Mouse (Mus musculus) limb, embryonic 11.5 days (tissue): ENCODE results near the gene Arid5a. TPM values are rescaled to one million over a fixed set of nuclear protein-coding genes. Genes with fewer than 3 reads are reported as not detected.

Experiments
- ATAC-seq: fragments of 200-750 bp; cut with Nextera tagmentation; 2 replicates; pipeline ENCODE4 v1.8.0; 2017; ENCODE audit warnings: low read depth; ENCODE audit not compliant: insufficient number of reproducible peaks, low FRiP score, low TSS enrichment
- DNase-seq: peaks from one replicate; pipeline ENCODE4 v3.0.0-alpha.2; 2015; ENCODE audit warnings: low spot score
- H3K27ac ChIP-seq: fragments of 300-500 bp; sonication (generic); replicated peaks from 2 replicates; pipeline ENCODE4 v1.5.1; 2014; ENCODE audit warnings: low read depth, mild to moderate bottlenecking, low read length
- H3K27me3 ChIP-seq: fragments of 300-500 bp; sonication (generic); 2 replicates; pipeline ENCODE4 v1.6.1; 2014; ENCODE audit warnings: mild to moderate bottlenecking, low read length, mixed read lengths; ENCODE audit not compliant: control insufficient read depth, insufficient read depth
- H3K36me3 ChIP-seq: fragments of 300-500 bp; sonication (generic); 2 replicates; pipeline ENCODE4 v1.6.1; 2014; ENCODE audit warnings: mild to moderate bottlenecking, low read length, moderate library complexity, mixed read lengths; ENCODE audit not compliant: control insufficient read depth, insufficient read depth
- H3K4me1 ChIP-seq: fragments of 300-500 bp; sonication (generic); 2 replicates; pipeline ENCODE4 v1.6.1; 2014; ENCODE audit warnings: low read length, mixed read lengths; ENCODE audit not compliant: control insufficient read depth, insufficient read depth
- H3K4me2 ChIP-seq: fragments of 300-500 bp; sonication (generic); 2 replicates; pipeline ENCODE4 v1.6.1; 2014; ENCODE audit warnings: low read depth, mild to moderate bottlenecking, moderate library complexity; ENCODE audit not compliant: severe bottlenecking
- H3K4me3 ChIP-seq: fragments of 300-500 bp; sonication (generic); 2 replicates; pipeline ENCODE4 v1.5.1; 2014; ENCODE audit warnings: low read depth, low read length
- H3K9ac ChIP-seq: fragments of 300-500 bp; sonication (generic); 2 replicates; pipeline ENCODE4 v1.6.1; 2014; ENCODE audit warnings: mild to moderate bottlenecking, low read length
- H3K9me3 ChIP-seq: fragments of 300-500 bp; sonication (generic); 2 replicates; pipeline ENCODE4 v1.6.1; 2016; ENCODE audit warnings: low read length; ENCODE audit not compliant: control insufficient read depth
- WGBS: fragments of 180-500 bp; shearing (Covaris S2); extraction: QIAGEN DNeasy Blood & Tissue Kit; methylation state at CpG from one replicate; pipeline ENCODE4 v1.1.7; 2014; 5-methylcytosine and 5-hydroxymethylcytosine counted together
- polyA plus RNA-seq: library from polyadenylated mRNA; unstranded; fragments of >200 nt; fragmentation: Nextera tagmentation; extraction: Ambion mirVana; gene quantifications from 2 replicates; pipeline ENCODE4 v1.2.1, GENCODE M21; 2014

Arid5a gene
- polyA plus RNA-seq, 1 experiment from 2014 or later: 2.8 TPM

DNA sequence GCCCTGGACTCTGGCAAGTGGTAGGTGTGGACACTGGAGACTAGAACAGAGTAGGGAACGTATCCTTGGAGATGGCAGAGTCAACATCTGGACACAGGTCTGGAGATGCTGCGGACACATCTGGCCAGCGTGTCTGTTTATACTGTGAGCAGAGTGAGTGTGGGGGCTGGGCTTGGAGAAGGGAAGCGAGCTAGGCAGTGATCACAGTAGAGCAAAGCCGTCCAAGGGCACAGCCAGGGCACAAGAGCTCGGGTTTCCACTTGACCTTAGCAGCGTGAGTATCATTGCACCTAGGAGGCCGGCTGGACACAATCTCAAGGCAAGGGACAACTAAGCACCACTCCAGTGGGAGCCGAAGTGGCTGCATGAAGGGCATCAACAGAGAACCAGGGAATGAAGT lies 15.5 kb downstream of the Arid5a start:
- H3K4me2 ChIP-seq: no peak overlapping the region
- ATAC-seq: no peak
- H3K9ac ChIP-seq: no peak overlapping the region
- H3K27me3 ChIP-seq: no peaks in the 10 kb centered on the region
- no peaks in the 10 kb centered on the region for H3K9me3 ChIP-seq
- no peaks in the 10 kb centered on the region for H3K36me3 ChIP-seq
- WGBS: 44% methylated on average over 9 of the region's 9 CpGs
- no peaks in the 10 kb centered on the region for H3K4me1 ChIP-seq
- DNase-seq: no peak
- no peak overlapping the region for H3K27ac ChIP-seq
- H3K4me3 ChIP-seq: no peak overlapping the region

DNA sequence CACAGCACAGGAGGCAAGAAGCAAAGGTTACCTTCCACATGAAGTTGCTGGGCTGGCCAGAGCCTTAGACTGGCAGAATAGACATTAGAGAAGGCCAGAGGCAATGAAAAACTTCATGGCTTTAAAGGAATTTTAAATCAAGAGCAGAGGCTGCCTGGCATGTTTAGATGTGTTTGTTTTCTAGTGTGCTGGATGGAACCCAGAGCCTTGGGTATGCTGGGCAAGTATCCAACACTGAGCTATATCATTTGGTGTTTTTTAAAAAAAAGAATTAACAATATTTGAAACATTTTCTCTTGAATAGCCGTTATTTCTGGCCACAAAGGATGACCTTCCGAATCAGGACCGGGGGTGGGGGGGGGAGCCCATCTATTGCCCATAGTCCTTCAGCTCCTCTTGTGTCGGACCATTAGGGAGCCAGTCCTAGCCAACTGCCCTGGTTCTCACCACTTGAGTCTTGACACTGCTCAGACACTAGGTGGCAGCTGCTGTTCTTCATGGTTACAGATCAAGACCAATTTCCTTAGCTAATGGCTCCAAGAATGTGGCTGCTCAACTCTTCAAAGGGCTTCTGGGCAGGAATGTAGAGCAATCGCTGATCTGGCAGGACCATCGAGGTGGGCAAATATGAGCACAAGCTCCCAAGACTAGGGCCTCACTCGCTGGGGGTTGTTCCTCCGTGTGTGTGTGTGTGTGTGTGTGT lies 16.4 kb downstream of the Arid5a start:
- no peaks in the 10 kb centered on the region for H3K27me3 ChIP-seq
- DNase-seq (peak; percentile 50), ATAC-seq (no peak)
- H3K9me3 ChIP-seq: no peaks in the 10 kb centered on the region
- no peak overlapping the region for H3K9ac ChIP-seq
- no peaks in the 10 kb centered on the region for H3K4me1 ChIP-seq
- no peaks in the 10 kb centered on the region for H3K36me3 ChIP-seq
- no peak overlapping the region for H3K27ac ChIP-seq
- WGBS: 47% methylated on average over 8 of the region's 8 CpGs
- no peak overlapping the region for H3K4me2 ChIP-seq
- no peak overlapping the region for H3K4me3 ChIP-seq

DNA sequence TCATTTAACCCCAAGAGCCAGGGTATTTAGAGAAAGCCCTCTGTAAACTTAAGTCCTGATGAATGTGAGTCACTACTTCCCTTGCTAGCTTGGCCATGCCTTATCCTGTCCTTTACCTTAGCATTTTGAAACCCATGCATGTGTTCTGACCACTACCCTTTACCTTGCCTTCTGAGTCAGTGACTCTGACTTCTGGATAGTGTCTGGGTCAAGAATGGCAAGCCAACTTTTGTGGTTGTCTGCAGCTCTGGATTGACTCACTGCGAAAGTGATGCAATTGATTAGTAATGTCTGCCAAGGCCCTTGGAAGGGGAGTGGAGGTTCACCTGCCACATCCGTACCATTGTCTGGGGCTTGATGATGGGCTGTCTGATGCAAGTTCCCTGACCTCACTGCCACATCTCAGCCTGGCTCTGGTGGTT lies 18.4 kb downstream of the Arid5a start:
- WGBS: 92% methylated on average over 2 of the region's 2 CpGs
- H3K4me2 ChIP-seq: no peak overlapping the region
- no peak overlapping the region for H3K27ac ChIP-seq
- H3K36me3 ChIP-seq: peaks cover 3% of the 10 kb centered on the region; the same call in 1 of the 2 replicates
- H3K9ac ChIP-seq: no peak overlapping the region
- H3K9me3 ChIP-seq: no peaks in the 10 kb centered on the region
- no peak for DNase-seq
- H3K27me3 ChIP-seq: no peaks in the 10 kb centered on the region
- no peak for ATAC-seq
- H3K4me1 ChIP-seq: no peaks in the 10 kb centered on the region
- no peak overlapping the region for H3K4me3 ChIP-seq

DNA sequence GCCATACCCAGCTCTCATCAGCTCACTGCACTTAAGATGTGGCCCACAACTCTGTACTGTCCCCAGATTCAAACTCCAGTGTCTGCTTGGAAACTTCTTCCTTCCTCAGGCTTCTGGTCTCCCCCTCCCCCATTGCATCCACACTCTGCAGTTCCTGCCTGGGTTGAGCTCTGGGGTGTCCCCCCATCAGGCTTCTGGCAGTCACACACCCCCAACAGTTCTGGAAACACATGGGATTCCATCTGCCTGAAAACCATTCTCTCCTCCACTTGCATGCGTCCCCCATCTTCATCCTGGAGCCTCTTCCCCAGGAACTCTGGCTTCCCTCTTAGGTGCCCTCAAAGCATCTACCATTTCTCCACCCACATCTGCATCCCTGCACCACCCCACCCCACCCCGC lies 19.3 kb downstream of the Arid5a start:
- WGBS: 95% methylated on average over 2 of the region's 2 CpGs
- Histone ChIP-seq H3K27ac (no peak overlapping the region), H3K9me3 (no peaks in the 10 kb centered on the region), H3K27me3 (no peaks in the 10 kb centered on the region), H3K4me2 (no peak overlapping the region), H3K4me3 (no peak overlapping the region), H3K4me1 (no peaks in the 10 kb centered on the region), H3K36me3 (peaks cover 3% of the 10 kb centered on the region; the same call in 1 of the 2 replicates), H3K9ac (no peak overlapping the region)
- no peak for DNase-seq
- ATAC-seq: no peak

DNA sequence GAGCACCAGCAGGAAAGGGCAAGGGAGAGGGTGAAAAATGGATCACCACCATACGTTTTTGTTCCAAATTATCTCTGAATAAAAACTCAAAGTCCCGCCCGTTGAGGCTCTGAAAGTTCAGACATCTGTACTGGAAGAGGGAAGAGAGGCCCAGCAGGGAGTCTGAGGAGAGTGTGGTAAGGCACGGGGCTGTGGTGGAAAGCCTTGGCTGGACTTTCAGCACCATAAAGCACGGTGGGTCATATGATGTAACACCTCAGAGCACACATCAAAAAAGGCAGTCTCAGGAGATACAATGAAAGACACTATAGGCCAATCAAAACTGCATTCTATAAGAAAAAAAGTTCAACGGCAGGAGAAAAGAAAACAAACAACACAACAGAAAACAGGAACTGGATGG lies 24.2 kb downstream of the Arid5a start:
- no peaks in the 10 kb centered on the region for H3K9me3 ChIP-seq
- 76% methylated on average over 6 of the region's 6 CpGs for WGBS
- peaks cover 8% of the 10 kb centered on the region; the same call in 1 of the 2 replicates for H3K36me3 ChIP-seq
- no peaks in the 10 kb centered on the region for H3K27me3 ChIP-seq
- no peaks in the 10 kb centered on the region for H3K4me1 ChIP-seq
- no peak overlapping the region for H3K9ac ChIP-seq
- no peak overlapping the region for H3K4me2 ChIP-seq
- DNase-seq: no peak
- no peak for ATAC-seq
- no peak overlapping the region for H3K4me3 ChIP-seq
- H3K27ac ChIP-seq: no peak overlapping the region

DNA sequence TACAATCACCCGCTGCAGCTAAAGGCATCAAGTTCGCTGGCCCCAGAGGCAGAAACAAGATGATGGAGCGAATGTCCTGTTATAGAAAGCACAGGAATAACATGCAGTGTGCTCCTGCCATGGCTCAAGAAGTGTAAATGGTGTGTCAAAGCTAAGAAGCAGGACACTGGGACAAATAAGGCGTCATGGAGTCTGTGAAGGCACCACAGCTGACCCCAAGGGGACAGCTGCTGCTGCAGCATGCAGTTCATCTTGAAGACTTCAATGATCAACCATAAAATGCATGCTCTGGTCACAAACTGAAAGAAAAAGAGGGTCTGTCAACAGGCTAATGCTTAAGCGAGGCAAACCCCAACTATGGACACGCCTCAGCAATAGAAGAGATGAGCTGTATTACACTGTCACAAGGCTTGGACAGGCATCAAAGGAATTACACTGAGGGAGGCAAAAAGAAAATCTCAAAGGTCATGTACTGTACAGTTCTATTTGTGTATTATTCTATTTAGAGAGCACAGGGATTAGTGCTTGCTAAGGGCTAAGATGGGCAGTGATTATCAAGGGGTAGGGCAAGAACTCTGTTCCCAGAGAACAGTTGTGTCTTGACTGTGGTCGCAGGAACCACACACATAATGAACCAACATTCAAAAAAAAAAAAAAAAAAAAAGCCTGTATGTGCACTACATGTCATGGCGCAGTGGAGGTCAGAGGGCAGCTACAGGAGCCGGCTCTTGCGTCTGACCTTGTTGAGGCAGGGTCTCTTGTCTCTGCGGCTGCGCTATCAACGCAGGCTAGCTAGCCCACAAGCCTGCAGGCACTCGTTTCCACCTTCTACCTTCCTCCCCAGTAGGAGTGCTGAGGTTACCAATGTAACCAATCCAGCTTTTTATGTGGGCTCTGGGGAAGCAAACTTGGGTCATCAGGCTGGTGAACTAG lies 25.7 kb downstream of the Arid5a start:
- Histone ChIP-seq H3K27me3 (no peaks in the 10 kb centered on the region), H3K36me3 (peaks cover 17% of the 10 kb centered on the region), H3K27ac (no peak overlapping the region), H3K9ac (no peak overlapping the region), H3K4me3 (no peak overlapping the region), H3K4me1 (no peaks in the 10 kb centered on the region), H3K9me3 (no peaks in the 10 kb centered on the region), H3K4me2 (no peak overlapping the region)
- WGBS: 82% methylated on average over 14 of the region's 14 CpGs
- ATAC-seq: no peak
- no peak for DNase-seq

DNA sequence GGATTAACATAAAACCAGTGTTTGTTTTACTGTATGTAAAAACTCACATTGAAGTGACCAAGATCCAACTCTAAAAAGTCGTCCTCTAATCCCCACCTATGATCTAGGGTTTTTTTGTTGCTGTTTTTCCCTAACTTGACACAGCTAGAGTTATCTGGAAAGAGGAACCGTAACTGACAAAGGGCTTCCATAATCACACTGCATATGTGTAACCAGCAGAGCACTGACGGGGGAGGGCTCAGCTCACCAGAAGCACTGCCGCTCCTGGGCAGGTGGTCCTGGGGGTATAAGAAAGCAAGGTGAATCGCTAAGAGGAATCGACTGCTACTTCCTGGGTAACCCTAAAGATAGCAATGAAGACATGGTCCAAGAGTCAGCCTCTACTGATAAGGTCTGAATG lies 35.0 kb downstream of the Arid5a start:
- no peak overlapping the region for H3K4me2 ChIP-seq
- no peak for DNase-seq
- WGBS: 95% methylated on average over 6 of the region's 6 CpGs
- H3K4me1 ChIP-seq: no peaks in the 10 kb centered on the region
- no peak for ATAC-seq
- no peaks in the 10 kb centered on the region for H3K27me3 ChIP-seq
- H3K27ac ChIP-seq: no peak overlapping the region
- H3K36me3 ChIP-seq: peaks cover 38% of the 10 kb centered on the region
- H3K4me3 ChIP-seq: no peak overlapping the region
- H3K9me3 ChIP-seq: no peaks in the 10 kb centered on the region
- no peak overlapping the region for H3K9ac ChIP-seq

DNA sequence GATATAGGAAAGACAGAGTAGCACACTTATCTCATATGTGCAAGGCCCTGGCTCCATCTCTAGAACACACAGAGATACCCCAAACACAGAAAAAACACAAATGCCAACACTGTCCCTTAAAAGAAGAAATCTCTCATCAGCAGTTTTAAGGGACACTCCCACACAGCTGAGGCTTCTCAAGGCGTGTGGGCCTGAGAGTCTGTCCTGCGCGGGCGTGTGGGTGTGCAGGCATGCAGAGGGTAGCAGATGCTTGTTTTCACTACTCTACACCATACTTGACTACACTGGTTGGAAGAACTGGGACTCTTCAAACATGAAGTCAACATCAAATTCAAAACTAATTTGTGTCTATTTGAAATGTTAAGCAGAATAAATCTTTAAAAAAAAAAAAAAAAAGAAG lies 44.8 kb downstream of the Arid5a start:
- ATAC-seq (no peak), DNase-seq (no peak)
- H3K9ac ChIP-seq: no peak overlapping the region
- H3K27me3 ChIP-seq: no peaks in the 10 kb centered on the region
- WGBS: 94% methylated on average over 4 of the region's 4 CpGs
- H3K9me3 ChIP-seq: no peaks in the 10 kb centered on the region
- H3K27ac ChIP-seq: no peak overlapping the region
- H3K4me1 ChIP-seq: no peaks in the 10 kb centered on the region
- no peak overlapping the region for H3K4me2 ChIP-seq
- H3K4me3 ChIP-seq: no peak overlapping the region
- H3K36me3 ChIP-seq: peaks cover 44% of the 10 kb centered on the region
